Mouse (Mus musculus): Measurements from ENCODE around the gene Nek7. TPM values are rescaled to one million over a fixed set of nuclear protein-coding genes. Genes with fewer than 3 reads are reported as not detected.
A peak's percentile ranks its signal among the peaks of the same experiment; 100 is the strongest.

The Nek7 gene
- polyA plus RNA-seq, 1 experiment from 2014 or later, result 22.2 TPM

GRCm38 (mm10) chr1:138487569-138487968, 132.4 kb downstream of the Nek7 start:
- Histone ChIP-seq H3K4me3 (ENCODE audit: low read depth, low read length) (no peak overlapping the region), H3K9me3 (ENCODE audit: low read length) (no peaks in the 10 kb centered on the region), H3K4me2 (ENCODE audit: low read depth, low read length) (no peak overlapping the region), H3K36me3 (replicated peaks; ENCODE audit: insufficient read depth, low read length) (peaks cover 13% of the 10 kb centered on the region), H3K27me3 (ENCODE audit: insufficient read depth, low read length) (no peaks in the 10 kb centered on the region), H3K9ac (replicated peaks) (no peak overlapping the region), H3K4me1 (ENCODE audit: insufficient read depth) (no peaks in the 10 kb centered on the region), H3K27ac (ENCODE audit: low read depth) (no peak overlapping the region)
- TF ChIP-seq EP300 (IDR thresholded peaks at IDR 0.05; ENCODE audit: low read depth), result no peak
- peak; percentile 42 for TF ChIP-seq CTCF (IDR thresholded peaks at IDR 0.05; ENCODE audit: low read depth)
- 76% methylated on average over 5 of the region's 5 CpGs for WGBS (ENCODE audit: insufficient replicate concordance)
- ATAC-seq (no peak), DNase-seq (no peak)

- TF ChIP-seq CTCF (IDR thresholded peaks at IDR 0.05; ENCODE audit: low read depth) (no peak), EP300 (IDR thresholded peaks at IDR 0.05; ENCODE audit: low read depth) (no peak)
- 0 out of 2 replicates have a peak, but pooled peaks cover 6% of the 10 kb centered on the region for H3K9me3 ChIP-seq (ENCODE audit: low read length)
- H3K4me1 ChIP-seq (ENCODE audit: insufficient read depth), result no peaks in the 10 kb centered on the region
- no peak overlapping the region for H3K27ac ChIP-seq (ENCODE audit: low read depth)
- H3K9ac ChIP-seq (replicated peaks), result no peak overlapping the region
- 68% methylated on average over 1 of the region's 1 CpGs for WGBS (ENCODE audit: insufficient replicate concordance)
- no peak for DNase-seq
- peaks cover 8% of the 10 kb centered on the region for H3K36me3 ChIP-seq (replicated peaks; ENCODE audit: insufficient read depth, low read length)
- no peaks in the 10 kb centered on the region for H3K27me3 ChIP-seq (ENCODE audit: insufficient read depth, low read length)
- no peak for ATAC-seq
- H3K4me3 ChIP-seq (ENCODE audit: low read depth, low read length), result no peak overlapping the region
- H3K4me2 ChIP-seq (ENCODE audit: low read depth, low read length), result no peak overlapping the region
Observed at GRCm38 (mm10) chr1:138480694-138481093, 139.2 kb downstream of the Nek7 start.

- Histone ChIP-seq H3K27ac (ENCODE audit: low read depth) (no peak overlapping the region), H3K4me1 (ENCODE audit: insufficient read depth) (no peaks in the 10 kb centered on the region), H3K9ac (replicated peaks) (no peak overlapping the region), H3K4me3 (ENCODE audit: low read depth, low read length) (no peak overlapping the region), H3K36me3 (replicated peaks; ENCODE audit: insufficient read depth, low read length) (no peaks in the 10 kb centered on the region), H3K27me3 (ENCODE audit: insufficient read depth, low read length) (no peaks in the 10 kb centered on the region), H3K9me3 (ENCODE audit: low read length) (no peaks in the 10 kb centered on the region), H3K4me2 (ENCODE audit: low read depth, low read length) (no peak overlapping the region)
- TF ChIP-seq CTCF (IDR thresholded peaks at IDR 0.05; ENCODE audit: low read depth) (no peak), EP300 (IDR thresholded peaks at IDR 0.05; ENCODE audit: low read depth) (no peak)
- 58% methylated on average over 2 of the region's 2 CpGs for WGBS (ENCODE audit: insufficient replicate concordance)
- ATAC-seq (no peak), DNase-seq (no peak)
Observed at GRCm38 (mm10) chr1:138465352-138465751, 154.6 kb downstream of the Nek7 start.

- Histone ChIP-seq H3K36me3 (replicated peaks; ENCODE audit: insufficient read depth, low read length) (no peaks in the 10 kb centered on the region), H3K27me3 (ENCODE audit: insufficient read depth, low read length) (no peaks in the 10 kb centered on the region), H3K9ac (replicated peaks) (no peak overlapping the region), H3K9me3 (ENCODE audit: low read length) (no peaks in the 10 kb centered on the region), H3K27ac (ENCODE audit: low read depth) (no peak overlapping the region), H3K4me3 (ENCODE audit: low read depth, low read length) (no peak overlapping the region), H3K4me1 (ENCODE audit: insufficient read depth) (no peaks in the 10 kb centered on the region), H3K4me2 (ENCODE audit: low read depth, low read length) (no peak overlapping the region)
- TF ChIP-seq CTCF (IDR thresholded peaks at IDR 0.05; ENCODE audit: low read depth), result no peak
- no peak for TF ChIP-seq EP300 (IDR thresholded peaks at IDR 0.05; ENCODE audit: low read depth)
- 70% methylated on average over 3 of the region's 3 CpGs for WGBS (ENCODE audit: insufficient replicate concordance)
- ATAC-seq (no peak), DNase-seq (no peak)
Observed at GRCm38 (mm10) chr1:138461425-138461824, 158.5 kb downstream of the Nek7 start.

GRCm38 (mm10) chr1:138449476-138449851, 170.5 kb downstream of the Nek7 start:
- Histone ChIP-seq H3K36me3 (replicated peaks; ENCODE audit: insufficient read depth, low read length) (no peaks in the 10 kb centered on the region), H3K9me3 (ENCODE audit: low read length) (no peaks in the 10 kb centered on the region), H3K27ac (ENCODE audit: low read depth) (no peak overlapping the region), H3K27me3 (ENCODE audit: insufficient read depth, low read length) (no peaks in the 10 kb centered on the region), H3K4me2 (ENCODE audit: low read depth, low read length) (no peak overlapping the region), H3K9ac (replicated peaks) (no peak overlapping the region), H3K4me1 (ENCODE audit: insufficient read depth) (no peaks in the 10 kb centered on the region), H3K4me3 (ENCODE audit: low read depth, low read length) (no peak overlapping the region)
- TF ChIP-seq CTCF (IDR thresholded peaks at IDR 0.05; ENCODE audit: low read depth) (no peak), EP300 (IDR thresholded peaks at IDR 0.05; ENCODE audit: low read depth) (no peak)
- WGBS (ENCODE audit: insufficient replicate concordance), result 47% methylated on average over 2 of the region's 2 CpGs
- DNase-seq, result no peak
- no peak for ATAC-seq

- Histone ChIP-seq H3K4me1 (ENCODE audit: insufficient read depth) (no peaks in the 10 kb centered on the region), H3K27ac (ENCODE audit: low read depth) (no peak overlapping the region), H3K4me3 (ENCODE audit: low read depth, low read length) (no peak overlapping the region), H3K9ac (replicated peaks) (no peak overlapping the region), H3K36me3 (replicated peaks; ENCODE audit: insufficient read depth, low read length) (no peaks in the 10 kb centered on the region), H3K4me2 (ENCODE audit: low read depth, low read length) (no peak overlapping the region), H3K9me3 (ENCODE audit: low read length) (no peaks in the 10 kb centered on the region), H3K27me3 (ENCODE audit: insufficient read depth, low read length) (no peaks in the 10 kb centered on the region)
- ATAC-seq (no peak), DNase-seq (no peak)
- WGBS (ENCODE audit: insufficient replicate concordance), result 43% methylated on average over 15 of the region's 15 CpGs
- TF ChIP-seq CTCF (IDR thresholded peaks at IDR 0.05; ENCODE audit: low read depth), result no peak
- TF ChIP-seq EP300 (IDR thresholded peaks at IDR 0.05; ENCODE audit: low read depth), result no peak
Observed at GRCm38 (mm10) chr1:138448635-138449475, 171.1 kb downstream of the Nek7 start.

Data from liver, postnatal 0 days (tissue).